Mouse (Mus musculus): ENCODE measurements around the gene Fbrsl1. TPM values are rescaled to one million over a fixed set of nuclear protein-coding genes. Genes with fewer than 3 reads are reported as not detected.

Gene Fbrsl1
- polyA plus RNA-seq, 1 experiment = 12.2 TPM

- H3K4me3 ChIP-seq (ENCODE audit: insufficient read depth, low read depth, low read length) = no peak overlapping the region
- no peaks in the 10 kb centered on the region for H3K4me1 ChIP-seq (ENCODE audit: control insufficient read depth, insufficient read depth, insufficient read length, low read length)
- H3K27ac ChIP-seq (replicated peaks; ENCODE audit: low read depth, low read length) = no peak overlapping the region
Measured at GRCm38 (mm10) chr5:110469227-110469925, 21.1 kb upstream of the Fbrsl1 start.

GRCm38 (mm10) chr5:110468296-110468695 lies 20.0 kb upstream of the Fbrsl1 start:
- H3K27ac ChIP-seq (replicated peaks; ENCODE audit: low read depth, low read length) = no peak overlapping the region
- no peak overlapping the region for H3K4me3 ChIP-seq (ENCODE audit: insufficient read depth, low read depth, low read length)
- no peaks in the 10 kb centered on the region for H3K4me1 ChIP-seq (ENCODE audit: control insufficient read depth, insufficient read depth, insufficient read length, low read length)

GRCm38 (mm10) chr5:110467725-110468124 lies 19.4 kb upstream of the Fbrsl1 start:
- H3K4me3 ChIP-seq (ENCODE audit: insufficient read depth, low read depth, low read length) = no peak overlapping the region
- H3K27ac ChIP-seq (replicated peaks; ENCODE audit: low read depth, low read length) = no peak overlapping the region
- no peaks in the 10 kb centered on the region for H3K4me1 ChIP-seq (ENCODE audit: control insufficient read depth, insufficient read depth, insufficient read length, low read length)

GRCm38 (mm10) chr5:110466531-110467424 lies 18.5 kb upstream of the Fbrsl1 start:
- H3K4me1 ChIP-seq (ENCODE audit: control insufficient read depth, insufficient read depth, insufficient read length, low read length) = no peaks in the 10 kb centered on the region
- H3K4me3 ChIP-seq (ENCODE audit: insufficient read depth, low read depth, low read length) = no peak overlapping the region
- no peak overlapping the region for H3K27ac ChIP-seq (replicated peaks; ENCODE audit: low read depth, low read length)

- no peak overlapping the region for H3K27ac ChIP-seq (replicated peaks; ENCODE audit: low read depth, low read length)
- H3K4me1 ChIP-seq (ENCODE audit: control insufficient read depth, insufficient read depth, insufficient read length, low read length) = no peaks in the 10 kb centered on the region
- no peak overlapping the region for H3K4me3 ChIP-seq (ENCODE audit: insufficient read depth, low read depth, low read length)
Measured at GRCm38 (mm10) chr5:110462646-110463045, 14.3 kb upstream of the Fbrsl1 start.

- no peaks in the 10 kb centered on the region for H3K4me1 ChIP-seq (ENCODE audit: control insufficient read depth, insufficient read depth, insufficient read length, low read length)
- H3K27ac ChIP-seq (replicated peaks; ENCODE audit: low read depth, low read length) = no peak overlapping the region
- H3K4me3 ChIP-seq (ENCODE audit: insufficient read depth, low read depth, low read length) = no peak overlapping the region
Measured at GRCm38 (mm10) chr5:110458936-110459335, 10.6 kb upstream of the Fbrsl1 start.

GRCm38 (mm10) chr5:110455272-110455671 lies 7.0 kb upstream of the Fbrsl1 start:
- Histone ChIP-seq H3K27ac (replicated peaks; ENCODE audit: low read depth, low read length) (no peak overlapping the region), H3K4me3 (ENCODE audit: insufficient read depth, low read depth, low read length) (no peak overlapping the region)

GRCm38 (mm10) chr5:110449294-110449693 lies 991 bp upstream of the Fbrsl1 start:
- no peak overlapping the region for H3K27ac ChIP-seq (replicated peaks; ENCODE audit: low read depth, low read length)
- peak overlapping the region; percentile 70 for H3K4me3 ChIP-seq (ENCODE audit: insufficient read depth, low read depth, low read length)
- H3K4me1 ChIP-seq (ENCODE audit: control insufficient read depth, insufficient read depth, insufficient read length, low read length) = peaks cover 11% of the 10 kb centered on the region; the same call in 1 of the 2 replicates

More at GRCm38 (mm10) chr5:110455272-110455671, 7.0 kb upstream of the Fbrsl1 start:
- no peaks in the 10 kb centered on the region for H3K4me1 ChIP-seq (ENCODE audit: control insufficient read depth, insufficient read depth, insufficient read length, low read length)

- Histone ChIP-seq H3K4me3 (ENCODE audit: insufficient read depth, low read depth, low read length) (peak overlapping the region; percentile 81), H3K4me1 (ENCODE audit: control insufficient read depth, insufficient read depth, insufficient read length, low read length) (peaks cover 18% of the 10 kb centered on the region), H3K27ac (replicated peaks; ENCODE audit: low read depth, low read length) (peak overlapping the region; percentile 69)
Measured at GRCm38 (mm10) chr5:110447720-110448435, 425 bp downstream of the Fbrsl1 start.

- H3K4me1 ChIP-seq (ENCODE audit: control insufficient read depth, insufficient read depth, insufficient read length, low read length) = peaks cover 36% of the 10 kb centered on the region
- H3K27ac ChIP-seq (replicated peaks; ENCODE audit: low read depth, low read length) = no peak overlapping the region
- H3K4me3 ChIP-seq (ENCODE audit: insufficient read depth, low read depth, low read length) = no peak overlapping the region
Measured at GRCm38 (mm10) chr5:110444509-110444908, 3.8 kb downstream of the Fbrsl1 start.

GRCm38 (mm10) chr5:110442966-110443590 lies 5.2 kb downstream of the Fbrsl1 start:
- H3K4me3 ChIP-seq (ENCODE audit: insufficient read depth, low read depth, low read length) = no peak overlapping the region
- H3K27ac ChIP-seq (replicated peaks; ENCODE audit: low read depth, low read length) = no peak overlapping the region
- H3K4me1 ChIP-seq (ENCODE audit: control insufficient read depth, insufficient read depth, insufficient read length, low read length) = peaks cover 45% of the 10 kb centered on the region

- Histone ChIP-seq H3K4me3 (ENCODE audit: insufficient read depth, low read depth, low read length) (no peak overlapping the region), H3K4me1 (ENCODE audit: control insufficient read depth, insufficient read depth, insufficient read length, low read length) (peaks cover 34% of the 10 kb centered on the region), H3K27ac (replicated peaks; ENCODE audit: low read depth, low read length) (no peak overlapping the region)
Measured at GRCm38 (mm10) chr5:110439565-110440310, 8.6 kb downstream of the Fbrsl1 start.

- Histone ChIP-seq H3K4me3 (ENCODE audit: insufficient read depth, low read depth, low read length) (no peak overlapping the region), H3K4me1 (ENCODE audit: control insufficient read depth, insufficient read depth, insufficient read length, low read length) (peaks cover 33% of the 10 kb centered on the region), H3K27ac (replicated peaks; ENCODE audit: low read depth, low read length) (no peak overlapping the region)
Measured at GRCm38 (mm10) chr5:110438591-110438990, 9.7 kb downstream of the Fbrsl1 start.

- Histone ChIP-seq H3K4me3 (ENCODE audit: insufficient read depth, low read depth, low read length) (no peak overlapping the region), H3K4me1 (ENCODE audit: control insufficient read depth, insufficient read depth, insufficient read length, low read length) (peaks cover 27% of the 10 kb centered on the region), H3K27ac (replicated peaks; ENCODE audit: low read depth, low read length) (no peak overlapping the region)
Measured at GRCm38 (mm10) chr5:110437632-110438261, 10.6 kb downstream of the Fbrsl1 start.

Measured in brown adipose tissue, adult 24 weeks (tissue).